Mouse (Mus musculus) left cerebral cortex, adult 11 months (tissue): ENCODE measurements around the gene Cabp1.

Source experiments
- DNase-seq: peaks from one replicate; pipeline ENCODE4 v3.0.0; 2022; ENCODE audit warnings: low spot score

Gene Cabp1

GRCm38 (mm10) chr5:115208601-115209000, 14.4 kb upstream of the Cabp1 start:
- no peak for DNase-seq

GRCm38 (mm10) chr5:115207892-115208291, 13.7 kb upstream of the Cabp1 start:
- no peak for DNase-seq

- DNase-seq: no peak
Measured at GRCm38 (mm10) chr5:115207244-115207643, 13.1 kb upstream of the Cabp1 start.

GRCm38 (mm10) chr5:115204562-115205311, 10.6 kb upstream of the Cabp1 start:
- no peak for DNase-seq

GRCm38 (mm10) chr5:115203735-115204561, 9.8 kb upstream of the Cabp1 start:
- DNase-seq: no peak

- DNase-seq: no peak
Measured at GRCm38 (mm10) chr5:115194626-115195221, 543 bp upstream of the Cabp1 start.

- no peak for DNase-seq
Measured at GRCm38 (mm10) chr5:115193226-115193625, 955 bp downstream of the Cabp1 start.

- no peak for DNase-seq
Measured at GRCm38 (mm10) chr5:115192828-115193195, 1.4 kb downstream of the Cabp1 start.

- no peak for DNase-seq
Measured at GRCm38 (mm10) chr5:115191880-115192827, 2.0 kb downstream of the Cabp1 start.

GRCm38 (mm10) chr5:115190081-115190480, 4.1 kb downstream of the Cabp1 start:
- no peak for DNase-seq

GRCm38 (mm10) chr5:115188824-115189223, 5.4 kb downstream of the Cabp1 start:
- no peak for DNase-seq

GRCm38 (mm10) chr5:115187188-115188131, 6.7 kb downstream of the Cabp1 start:
- peak; percentile 87 for DNase-seq

GRCm38 (mm10) chr5:115186371-115187073, 7.7 kb downstream of the Cabp1 start:
- no peak for DNase-seq

GRCm38 (mm10) chr5:115184726-115185125, 9.5 kb downstream of the Cabp1 start:
- no peak for DNase-seq

- DNase-seq: no peak
Measured at GRCm38 (mm10) chr5:115183482-115183881, 10.7 kb downstream of the Cabp1 start.

GRCm38 (mm10) chr5:115182925-115183324, 11.3 kb downstream of the Cabp1 start:
- no peak for DNase-seq

- no peak for DNase-seq
Measured at GRCm38 (mm10) chr5:115181248-115181940, 12.8 kb downstream of the Cabp1 start.

GRCm38 (mm10) chr5:115179596-115179995, 14.6 kb downstream of the Cabp1 start:
- no peak for DNase-seq

GRCm38 (mm10) chr5:115177866-115178265, 16.3 kb downstream of the Cabp1 start:
- DNase-seq: no peak
